Mouse (Mus musculus) heart, postnatal 36 days (tissue): ENCODE results near the gene Stac. TPM values are rescaled to one million over a fixed set of nuclear protein-coding genes. Genes with fewer than 3 reads are reported as not detected.

Experiments used
- DNase-seq, 2 experiments: peaks; one replicate each; pipeline ENCODE4 v3.0.0; 2021 to 2022
- intact Hi-C: fragments of 180-260 bp; cut with DNase I; formaldehyde crosslinking; loops from one replicate; pipeline ENCODE4 v1.15.1; 2025
- total RNA-seq, 2 experiments: library from RNA; stranded (reverse); gene quantifications; 2 replicates each; pipeline ENCODE4 v1.2.3; 2021

Gene Stac
- total RNA-seq, 2 experiments from 2014 or later = 0.28 to 0.35 TPM

- intact Hi-C loops = no loop called here
- no peak for DNase-seq
Observed at GRCm38 (mm10) chr9:111608762-111609161, 81.4 kb downstream of the Stac start.

GRCm38 (mm10) chr9:111606603-111607002 is 83.5 kb downstream of the Stac start:
- no peak for DNase-seq
- intact Hi-C loops = no loop called here

GRCm38 (mm10) chr9:111587527-111587926 is 102.6 kb downstream of the Stac start:
- no peak for DNase-seq
- intact Hi-C loops = no loop called here

- intact Hi-C loops = no loop called here
- no peak for DNase-seq
Observed at GRCm38 (mm10) chr9:111578784-111579183, 111.4 kb downstream of the Stac start.

GRCm38 (mm10) chr9:111577453-111577852 is 112.7 kb downstream of the Stac start:
- intact Hi-C loops = no loop called here
- DNase-seq = no peak

- no peak for DNase-seq
- intact Hi-C loops = no loop called here
Observed at GRCm38 (mm10) chr9:111575889-111576288, 114.3 kb downstream of the Stac start.

- peak; percentile 10 to 21 for DNase-seq
- intact Hi-C loops = loop anchor here (5.0 kb wide), 2 partner anchors 77 to 343 kb away; no protein-coding TSS in a partner anchor
Observed at GRCm38 (mm10) chr9:111573836-111574235, 116.3 kb downstream of the Stac start.

GRCm38 (mm10) chr9:111571619-111572018 is 118.5 kb downstream of the Stac start:
- intact Hi-C loops = loop anchor here (5.0 kb wide), 2 partner anchors 74 to 346 kb away; no protein-coding TSS in a partner anchor

GRCm38 (mm10) chr9:111564176-111564575 is 126.0 kb downstream of the Stac start:
- DNase-seq = no peak
- intact Hi-C loops = no loop called here

More at GRCm38 (mm10) chr9:111571619-111572018, 118.5 kb downstream of the Stac start:
- no peak for DNase-seq

- intact Hi-C loops = no loop called here
- DNase-seq = no peak
Observed at GRCm38 (mm10) chr9:111563226-111563625, 126.9 kb downstream of the Stac start.

GRCm38 (mm10) chr9:111562217-111562988 is 127.7 kb downstream of the Stac start:
- peak in 1 of 2 experiments; percentile 13 for DNase-seq

GRCm38 (mm10) chr9:111556699-111557098 is 133.4 kb downstream of the Stac start:
- no peak for DNase-seq
- intact Hi-C loops = no loop called here

More at GRCm38 (mm10) chr9:111562217-111562988, 127.7 kb downstream of the Stac start:
- intact Hi-C loops = no loop called here

- intact Hi-C loops = no loop called here
- no peak for DNase-seq
Observed at GRCm38 (mm10) chr9:111552865-111553264, 137.3 kb downstream of the Stac start.

- intact Hi-C loops = loop anchor here (1.0 kb wide), 1 partner anchor 366 kb away; no protein-coding TSS in a partner anchor
- DNase-seq = peak in 1 of 2 experiments; percentile 24
Observed at GRCm38 (mm10) chr9:111551461-111552190, 138.5 kb downstream of the Stac start.

- DNase-seq = no peak
- intact Hi-C loops = loop anchor here (1.0 kb wide), 1 partner anchor 366 kb away; no protein-coding TSS in a partner anchor
Observed at GRCm38 (mm10) chr9:111550963-111551321, 139.2 kb downstream of the Stac start.

- no peak for DNase-seq
- intact Hi-C loops = no loop called here
Observed at GRCm38 (mm10) chr9:111550281-111550962, 139.7 kb downstream of the Stac start.

- no peak for DNase-seq
- intact Hi-C loops = no loop called here
Observed at GRCm38 (mm10) chr9:111542663-111543062, 147.5 kb downstream of the Stac start.

- no peak for DNase-seq
- intact Hi-C loops = no loop called here
Observed at GRCm38 (mm10) chr9:111535445-111536064, 154.6 kb downstream of the Stac start.

- no peak for DNase-seq
- intact Hi-C loops = no loop called here
Observed at GRCm38 (mm10) chr9:111534744-111535423, 155.3 kb downstream of the Stac start.

- no peak for DNase-seq
- intact Hi-C loops = no loop called here
Observed at GRCm38 (mm10) chr9:111523871-111524270, 166.3 kb downstream of the Stac start.
